Mouse (Mus musculus): ENCODE measurements around the gene Olfr1233. TPM values are rescaled to one million over a fixed set of nuclear protein-coding genes. Genes with fewer than 3 reads are reported as not detected.

Gene Olfr1233
- not detected in 2 replicates for polyA plus RNA-seq (2012; rRNA removed; ENCODE audit: low replicate concordance)

GRCm38 (mm10) chr2:89342298-89342697 lies at the start of gene Olfr1233:
Olfr1233 (minus strand) TSS chr2:89342398.

GRCm38 (mm10) chr2:89364765-89365164 lies 22.6 kb upstream of the Olfr1233 start, which contains the start of gene Olfr1234:
Olfr1234 (minus strand) TSS chr2:89364865.

GRCm38 (mm10) chr2:89329575-89329974 lies 12.6 kb downstream of the Olfr1233 start, which contains the start of gene Olfr1232:
Olfr1232 (minus strand) TSS chr2:89329675.

GRCm38 (mm10) chr2:89306974-89307373 lies 35.2 kb downstream of the Olfr1233 start, which contains the start of gene Olfr1231:
Olfr1231 (minus strand) TSS chr2:89307074.

GRCm38 (mm10) chr2:89297168-89297567 lies 45.0 kb downstream of the Olfr1233 start, which contains the start of gene Olfr1230:
Olfr1230 (minus strand) TSS chr2:89297268.

GRCm38 (mm10) chr2:89287914-89288313 lies 54.3 kb downstream of the Olfr1233 start, which contains the start of gene Olfr1229:
Olfr1229 (minus strand) TSS chr2:89288014.

Other genes with a start within 250 kb of the Olfr1233 start
- gene Olfr1220, start 235.6 kb downstream of the Olfr1233 start, polyA plus RNA-seq (2012; rRNA removed; ENCODE audit: low replicate concordance), result not detected in 2 replicates
- not detected in 2 replicates for gene Olfr1221, start 225.1 kb downstream of the Olfr1233 start, polyA plus RNA-seq (2012; rRNA removed; ENCODE audit: low replicate concordance)
- not detected in 2 replicates for gene Olfr1222, start 209.3 kb downstream of the Olfr1233 start, polyA plus RNA-seq (2012; rRNA removed; ENCODE audit: low replicate concordance)
- not detected in 2 replicates for gene Olfr1223, start 190.8 kb downstream of the Olfr1233 start, polyA plus RNA-seq (2012; rRNA removed; ENCODE audit: low replicate concordance)
- not detected in 2 replicates for gene Olfr1224-ps1, start 178.3 kb downstream of the Olfr1233 start, polyA plus RNA-seq (2012; rRNA removed; ENCODE audit: low replicate concordance)
- not detected in 2 replicates for gene Olfr1225, start 167.7 kb downstream of the Olfr1233 start, polyA plus RNA-seq (2012; rRNA removed; ENCODE audit: low replicate concordance)
- gene Olfr1226, start 142.3 kb downstream of the Olfr1233 start, polyA plus RNA-seq (2012; rRNA removed; ENCODE audit: low replicate concordance), result not detected in 2 replicates
- gene Olfr1228, start 88.3 kb downstream of the Olfr1233 start, polyA plus RNA-seq (2012; rRNA removed; ENCODE audit: low replicate concordance), result not detected in 2 replicates
- gene Olfr1229, start 54.4 kb downstream of the Olfr1233 start, polyA plus RNA-seq (2012; rRNA removed; ENCODE audit: low replicate concordance), result not detected in 2 replicates
- gene Olfr1230, start 45.1 kb downstream of the Olfr1233 start, polyA plus RNA-seq (2012; rRNA removed; ENCODE audit: low replicate concordance), result not detected in 2 replicates
- not detected in 2 replicates for gene Olfr1231, start 35.3 kb downstream of the Olfr1233 start, polyA plus RNA-seq (2012; rRNA removed; ENCODE audit: low replicate concordance)
- not detected in 2 replicates for gene Olfr1232, start 12.7 kb downstream of the Olfr1233 start, polyA plus RNA-seq (2012; rRNA removed; ENCODE audit: low replicate concordance)
- not detected in 2 replicates for gene Olfr1234, start 22.5 kb upstream of the Olfr1233 start, polyA plus RNA-seq (2012; rRNA removed; ENCODE audit: low replicate concordance)
- gene Olfr1238, start 67.3 kb upstream of the Olfr1233 start, polyA plus RNA-seq (2012; rRNA removed; ENCODE audit: low replicate concordance), result not detected in 2 replicates
- not detected in 2 replicates for gene Olfr1239, start 78.0 kb upstream of the Olfr1233 start, polyA plus RNA-seq (2012; rRNA removed; ENCODE audit: low replicate concordance)
- gene Olfr1240, start 100.6 kb upstream of the Olfr1233 start, polyA plus RNA-seq (2012; rRNA removed; ENCODE audit: low replicate concordance), result not detected in 2 replicates
- gene Olfr1241, start 144.7 kb upstream of the Olfr1233 start, polyA plus RNA-seq (2012; rRNA removed; ENCODE audit: low replicate concordance), result not detected in 2 replicates
- gene Olfr1242, start 155.9 kb upstream of the Olfr1233 start, polyA plus RNA-seq (2012; rRNA removed; ENCODE audit: low replicate concordance), result not detected in 2 replicates
- not detected in 2 replicates for gene Olfr1243, start 189.1 kb upstream of the Olfr1233 start, polyA plus RNA-seq (2012; rRNA removed; ENCODE audit: low replicate concordance)
- not detected in 2 replicates for gene Olfr1245, start 236.0 kb upstream of the Olfr1233 start, polyA plus RNA-seq (2012; rRNA removed; ENCODE audit: low replicate concordance)